Mouse (Mus musculus) hindbrain, postnatal 0 days (tissue): ENCODE measurements around the gene Padi4. TPM values are rescaled to one million over a fixed set of nuclear protein-coding genes. Genes with fewer than 3 reads are reported as not detected.

ENCODE experiments used
- ATAC-seq: fragments of 200-750 bp; cut with Nextera tagmentation; 2 replicates; pipeline ENCODE4 v1.8.0; 2017; ENCODE audit warnings: mild to moderate bottlenecking, moderate TSS enrichment, moderate library complexity
- DNase-seq: peaks from one replicate; pipeline ENCODE4 v3.0.0-alpha.2; 2015; ENCODE audit warnings: low spot score
- H3K27ac ChIP-seq: fragments of 300-500 bp; sonication (generic); 2 replicates; pipeline ENCODE4 v1.5.1; 2014; ENCODE audit warnings: mild to moderate bottlenecking
- H3K27me3 ChIP-seq: fragments of 300-500 bp; sonication (generic); 2 replicates; pipeline ENCODE4 v1.6.1; 2014; ENCODE audit warnings: low read length, mixed read lengths; ENCODE audit not compliant: insufficient read depth
- H3K36me3 ChIP-seq: fragments of 300-500 bp; sonication (generic); 2 replicates; pipeline ENCODE4 v1.6.1; 2014; ENCODE audit warnings: low read length, mixed read lengths; ENCODE audit not compliant: insufficient read depth
- H3K4me1 ChIP-seq: fragments of 300-500 bp; sonication (generic); 2 replicates; pipeline ENCODE4 v1.6.1; 2014; ENCODE audit warnings: antibody characterized with exemption, low read length, mixed read lengths; ENCODE audit not compliant: insufficient read depth
- H3K4me2 ChIP-seq: fragments of 300-500 bp; sonication (generic); 2 replicates; pipeline ENCODE4 v1.6.1; 2014; ENCODE audit warnings: low read depth, mild to moderate bottlenecking, low read length, moderate library complexity, mixed read lengths
- H3K4me3 ChIP-seq: fragments of 300-500 bp; sonication (generic); 2 replicates; pipeline ENCODE4 v1.5.1; 2014; ENCODE audit warnings: low read length
- H3K9ac ChIP-seq: fragments of 300-500 bp; sonication (generic); replicated peaks from 2 replicates; pipeline ENCODE4 v1.6.1; 2014; ENCODE audit warnings: mild to moderate bottlenecking, low read length, moderate library complexity, mixed read lengths
- H3K9me3 ChIP-seq: fragments of 300-500 bp; sonication (generic); 2 replicates; pipeline ENCODE4 v1.6.1; 2016; ENCODE audit warnings: low read length, mixed read lengths
- CTCF ChIP-seq: IDR thresholded peaks from 2 replicates; pipeline ENCODE4 v1.5.1; 2016; ENCODE audit warnings: antibody characterized with exemption, control low read depth, low read depth
- WGBS: fragments of 180-500 bp; shearing (Covaris S2); extraction: QIAGEN DNeasy Blood & Tissue Kit; methylation state at CpG from one replicate; pipeline ENCODE4 v1.1.7; 2014; 5-methylcytosine and 5-hydroxymethylcytosine counted together
- polyA plus RNA-seq: library from polyadenylated mRNA; unstranded; fragments of >200 nt; fragmentation: Nextera tagmentation; extraction: Ambion mirVana; gene quantifications from 2 replicates; pipeline ENCODE4 v1.2.1, GENCODE M21; 2015
- total RNA-seq: library from RNA; depleted of rRNA; stranded (reverse); fragments of >200 nt; gene quantifications from 2 replicates; pipeline ENCODE4 v1.2.3, GENCODE M21; 2014; rRNA removed

Padi4 gene
- not detected in 2 replicates for total RNA-seq
- polyA plus RNA-seq, result not detected in 2 replicates

GRCm38 (mm10) chr4:140774025-140774800 is at the start of gene Padi4:
Gene Padi4, minus strand, starts transcription at chr4:140774236.
- H3K4me1 ChIP-seq, result no peaks in the 10 kb centered on the region
- no peak within 1 kb of the TSS for H3K9ac ChIP-seq
- H3K27ac ChIP-seq, result no peak within 1 kb of the TSS
- no peaks in the 10 kb centered on the region for H3K36me3 ChIP-seq
- no peak within 1 kb of the TSS for H3K4me2 ChIP-seq
- DNase-seq (no peak), ATAC-seq (no peak)
- TF ChIP-seq CTCF, result no peak
- no peak within 1 kb of the TSS for H3K4me3 ChIP-seq
- no peaks in the 10 kb centered on the region for H3K27me3 ChIP-seq
- WGBS, result 88% methylated on average over 21 of the region's 21 CpGs
- no peaks in the 10 kb centered on the region for H3K9me3 ChIP-seq

- peak; percentile 67 for DNase-seq
These were observed 48.0 kb upstream of the Padi4 start for GRCm38 (mm10) chr4:140821988-140822387.

GRCm38 (mm10) chr4:140817413-140817812 is 43.4 kb upstream of the Padi4 start:
- H3K27ac ChIP-seq, result no peak overlapping the region
- ATAC-seq, result no peak
- no peaks in the 10 kb centered on the region for H3K36me3 ChIP-seq
- no peak for DNase-seq
- H3K4me3 ChIP-seq, result no peak overlapping the region
- H3K4me1 ChIP-seq, result no peaks in the 10 kb centered on the region
- H3K4me2 ChIP-seq, result no peak overlapping the region
- TF ChIP-seq CTCF, result no peak
- no peak overlapping the region for H3K9ac ChIP-seq
- H3K27me3 ChIP-seq, result no peaks in the 10 kb centered on the region
- WGBS, result 91% methylated on average over 8 of the region's 8 CpGs
- no peaks in the 10 kb centered on the region for H3K9me3 ChIP-seq

More at GRCm38 (mm10) chr4:140821988-140822387, 48.0 kb upstream of the Padi4 start:
- Histone ChIP-seq H3K27me3 (no peaks in the 10 kb centered on the region), H3K4me3 (no peak overlapping the region), H3K4me1 (no peaks in the 10 kb centered on the region), H3K4me2 (no peak overlapping the region), H3K9me3 (peaks cover 2% of the 10 kb centered on the region; the same call in 1 of the 2 replicates), H3K36me3 (no peaks in the 10 kb centered on the region), H3K9ac (no peak overlapping the region), H3K27ac (no peak overlapping the region)
- 66% methylated on average over 5 of the region's 5 CpGs for WGBS
- 0 out of 2 replicates have a peak, but pooled peaks have one; percentile 18 for ATAC-seq
- peak; percentile 60 for TF ChIP-seq CTCF

- 56% methylated on average over 10 of the region's 10 CpGs for WGBS
- no peak for ATAC-seq
- no peaks in the 10 kb centered on the region for H3K36me3 ChIP-seq
These were observed 42.2 kb upstream of the Padi4 start for GRCm38 (mm10) chr4:140815996-140816917.

GRCm38 (mm10) chr4:140815496-140815895 is 41.5 kb upstream of the Padi4 start:
- DNase-seq, result no peak
- H3K36me3 ChIP-seq, result no peaks in the 10 kb centered on the region
- H3K9me3 ChIP-seq, result no peaks in the 10 kb centered on the region
- 74% methylated on average over 5 of the region's 5 CpGs for WGBS
- H3K4me3 ChIP-seq, result no peak overlapping the region
- no peaks in the 10 kb centered on the region for H3K27me3 ChIP-seq
- H3K27ac ChIP-seq, result no peak overlapping the region
- H3K9ac ChIP-seq, result no peak overlapping the region
- no peak for ATAC-seq
- no peaks in the 10 kb centered on the region for H3K4me1 ChIP-seq
- H3K4me2 ChIP-seq, result no peak overlapping the region
- no peak for TF ChIP-seq CTCF

More at GRCm38 (mm10) chr4:140815996-140816917, 42.2 kb upstream of the Padi4 start:
- no peak for TF ChIP-seq CTCF
- Histone ChIP-seq H3K4me2 (no peak overlapping the region), H3K4me3 (no peak overlapping the region), H3K27ac (no peak overlapping the region), H3K9me3 (no peaks in the 10 kb centered on the region), H3K4me1 (no peaks in the 10 kb centered on the region), H3K27me3 (no peaks in the 10 kb centered on the region), H3K9ac (no peak overlapping the region)
- DNase-seq, result no peak
